Mouse (Mus musculus) adrenal gland, adult 2 months (tissue): Measurements from ENCODE around the gene Apol7b. TPM values are rescaled to one million over a fixed set of nuclear protein-coding genes. Genes with fewer than 3 reads are reported as not detected.

Experiments used
- DNase-seq: peaks from one replicate; pipeline ENCODE4 v3.0.0; 2021
- polyA plus RNA-seq: library from polyadenylated mRNA; depleted of rRNA; stranded (reverse); fragments of >200 nt; gene quantifications from 2 replicates; pipeline ENCODE4 v1.2.3, GENCODE M21; 2012; rRNA removed
- total RNA-seq, 2 experiments: library from RNA; stranded (reverse); gene quantifications; 2 replicates each; pipeline ENCODE4 v1.2.3; 2021

Apol7b gene
- total and polyA plus RNA-seq, 3 experiments: not detected

GRCm38 (mm10) chr15:77384340-77385030, 62.8 kb downstream of the Apol7b start:
- peak; percentile 87 for DNase-seq

- no peak for DNase-seq
Observed at GRCm38 (mm10) chr15:77382880-77383279, 64.4 kb downstream of the Apol7b start.

GRCm38 (mm10) chr15:77382271-77382850, 64.9 kb downstream of the Apol7b start:
- DNase-seq: no peak

GRCm38 (mm10) chr15:77381481-77381880, 65.8 kb downstream of the Apol7b start:
- DNase-seq: no peak

- no peak for DNase-seq
Observed at GRCm38 (mm10) chr15:77379921-77380320, 67.4 kb downstream of the Apol7b start.

GRCm38 (mm10) chr15:77377419-77377818, 69.9 kb downstream of the Apol7b start:
- DNase-seq: no peak

GRCm38 (mm10) chr15:77376920-77377319, 70.4 kb downstream of the Apol7b start:
- peak; percentile 86 for DNase-seq

Other genes with a start within 250 kb of the Apol7b start
- 10 to 100 TPM; 56.1 to 68.7 TPM for gene Rbfox2, start 140.5 kb downstream of the Apol7b start, total RNA-seq
- gene Rbfox2, start 140.5 kb downstream of the Apol7b start, polyA plus RNA-seq: 53.8 and 74.8 TPM in 2 replicates
- under 1 TPM in 1 of 2 experiments, not detected in 1; 0.21 TPM for gene Apol7a, start 48.4 kb downstream of the Apol7b start, total RNA-seq
- 0.07 TPM in 1 of 2 replicates, not detected in the other for gene Apol7a, start 48.4 kb downstream of the Apol7b start, polyA plus RNA-seq
- gene Apol9a, start 36.4 kb downstream of the Apol7b start, total RNA-seq: 1 to 10 TPM in 1 of 2 experiments, under 1 TPM in 1; 0.78 to 1.2 TPM
- gene Apol9a, start 36.4 kb downstream of the Apol7b start, polyA plus RNA-seq: 1.9 and 3.0 TPM in 2 replicates
- gene Apol10a, start 29.6 kb upstream of the Apol7b start, total RNA-seq: not detected
- not detected in 2 replicates for gene Apol10a, start 29.6 kb upstream of the Apol7b start, polyA plus RNA-seq
- not detected for gene Apol11a, start 60.8 kb upstream of the Apol7b start, total RNA-seq
- not detected in 2 replicates for gene Apol11a, start 60.8 kb upstream of the Apol7b start, polyA plus RNA-seq
- gene Apol7c, start 85.8 kb upstream of the Apol7b start, total RNA-seq: under 1 TPM in 1 of 2 experiments, not detected in 1; 0.14 TPM
- gene Apol7c, start 85.8 kb upstream of the Apol7b start, polyA plus RNA-seq: 0.07 TPM in 1 of 2 replicates, not detected in the other
- not detected for gene 1700025B11Rik, start 114.4 kb upstream of the Apol7b start, total RNA-seq
- not detected in 2 replicates for gene 1700025B11Rik, start 114.4 kb upstream of the Apol7b start, polyA plus RNA-seq
- gene Apol10b, start 148.6 kb upstream of the Apol7b start, total RNA-seq: under 1 TPM; 0.14 to 0.41 TPM
- 0.07 TPM in 1 of 2 replicates, not detected in the other for gene Apol10b, start 148.6 kb upstream of the Apol7b start, polyA plus RNA-seq
- not detected for gene Gm36245, start 151.8 kb upstream of the Apol7b start, total RNA-seq
- gene Gm36245, start 151.8 kb upstream of the Apol7b start, polyA plus RNA-seq: not detected in 2 replicates
- under 1 TPM; 0.52 to 0.73 TPM for gene Apol11b, start 195.8 kb upstream of the Apol7b start, total RNA-seq
- gene Apol11b, start 195.8 kb upstream of the Apol7b start, polyA plus RNA-seq: 0.04 TPM in 1 of 2 replicates, not detected in the other